Mouse (Mus musculus) testis, postnatal 14 days (tissue): Measurements from ENCODE around the gene Csnk2a2.

Source experiments
- DNase-seq: peaks from one replicate; pipeline ENCODE4 v3.0.0; 2021; ENCODE audit warnings: low spot score

The Csnk2a2 gene

GRCm38 (mm10) chr8:95487800-95488697 is 1.8 kb downstream of the Csnk2a2 start:
- DNase-seq: peak; percentile 60

GRCm38 (mm10) chr8:95470008-95470407 is 19.8 kb downstream of the Csnk2a2 start:
- DNase-seq: no peak

GRCm38 (mm10) chr8:95468995-95469394 is 20.8 kb downstream of the Csnk2a2 start:
- no peak for DNase-seq

GRCm38 (mm10) chr8:95466543-95466942 is 23.3 kb downstream of the Csnk2a2 start:
- no peak for DNase-seq

GRCm38 (mm10) chr8:95452518-95452917 is 37.3 kb downstream of the Csnk2a2 start:
- DNase-seq: no peak

GRCm38 (mm10) chr8:95450271-95450670 is 39.6 kb downstream of the Csnk2a2 start:
- no peak for DNase-seq

- DNase-seq: no peak
Observed at GRCm38 (mm10) chr8:95447661-95448060, 42.2 kb downstream of the Csnk2a2 start.

- no peak for DNase-seq
Observed at GRCm38 (mm10) chr8:95445042-95445441, 44.8 kb downstream of the Csnk2a2 start.

- DNase-seq: no peak
Observed at GRCm38 (mm10) chr8:95441491-95442039, 48.3 kb downstream of the Csnk2a2 start.

GRCm38 (mm10) chr8:95440168-95440709 is 49.6 kb downstream of the Csnk2a2 start:
- DNase-seq: no peak

- no peak for DNase-seq
Observed at GRCm38 (mm10) chr8:95439421-95439820, 50.4 kb downstream of the Csnk2a2 start.

GRCm38 (mm10) chr8:95437341-95437992 is 52.4 kb downstream of the Csnk2a2 start:
- no peak for DNase-seq

- DNase-seq: no peak
Observed at GRCm38 (mm10) chr8:95435930-95436329, 53.9 kb downstream of the Csnk2a2 start.

- DNase-seq: no peak
Observed at GRCm38 (mm10) chr8:95435471-95435870, 54.4 kb downstream of the Csnk2a2 start.

- peak; percentile 100 for DNase-seq
Observed at GRCm38 (mm10) chr8:95434686-95435439, 55.0 kb downstream of the Csnk2a2 start, which contains the start of gene Cfap20. Gene Cfap20 (minus strand): TSS chr8:95434869.

GRCm38 (mm10) chr8:95434233-95434632 is 55.6 kb downstream of the Csnk2a2 start:
- no peak for DNase-seq

- no peak for DNase-seq
Observed at GRCm38 (mm10) chr8:95433124-95433523, 56.7 kb downstream of the Csnk2a2 start.

- DNase-seq: no peak
Observed at GRCm38 (mm10) chr8:95432471-95432870, 57.4 kb downstream of the Csnk2a2 start.

GRCm38 (mm10) chr8:95429945-95430344 is 59.9 kb downstream of the Csnk2a2 start:
- DNase-seq: no peak

GRCm38 (mm10) chr8:95427594-95428535 is 62.0 kb downstream of the Csnk2a2 start:
- peak; percentile 59 for DNase-seq
